Mouse (Mus musculus) heart, postnatal 0 days (tissue): ENCODE results near the gene Pcsk4. TPM values are rescaled to one million over a fixed set of nuclear protein-coding genes. Genes with fewer than 3 reads are reported as not detected.

Source experiments
- ATAC-seq: fragments of 200-750 bp; cut with Nextera tagmentation; 2 replicates; pipeline ENCODE4 v1.8.0; 2017; ENCODE audit warnings: low read depth, moderate number of reproducible peaks, moderate library complexity; ENCODE audit not compliant: insufficient read depth
- DNase-seq: peaks from one replicate; pipeline ENCODE4 v3.0.0-alpha.2; 2016; ENCODE audit warnings: low spot score
- H3K27ac ChIP-seq: fragments of 300-500 bp; sonication (generic); 2 replicates; pipeline ENCODE4 v1.5.1; 2014; ENCODE audit warnings: low read depth, mild to moderate bottlenecking
- H3K27me3 ChIP-seq: fragments of 300-500 bp; sonication (generic); 2 replicates; pipeline ENCODE4 v1.6.1; 2014; ENCODE audit warnings: low read length, mixed read lengths; ENCODE audit not compliant: control insufficient read depth, insufficient read depth
- H3K36me3 ChIP-seq: fragments of 300-500 bp; sonication (generic); replicated peaks from 2 replicates; pipeline ENCODE4 v1.6.1; 2014; ENCODE audit warnings: low read length, mixed read lengths; ENCODE audit not compliant: control insufficient read depth, insufficient read depth
- H3K4me1 ChIP-seq: fragments of 300-500 bp; sonication (generic); 2 replicates; pipeline ENCODE4 v1.6.1; 2014; ENCODE audit warnings: antibody characterized with exemption; ENCODE audit not compliant: control insufficient read depth, insufficient read depth
- H3K4me2 ChIP-seq: fragments of 300-500 bp; sonication (generic); 2 replicates; pipeline ENCODE4 v1.6.1; 2014; ENCODE audit warnings: low read depth, mild to moderate bottlenecking, low read length, moderate library complexity
- H3K4me3 ChIP-seq: fragments of 300-500 bp; sonication (generic); 2 replicates; pipeline ENCODE4 v1.5.1; 2014; ENCODE audit warnings: low read depth, low read length
- H3K9ac ChIP-seq: fragments of 300-500 bp; sonication (generic); replicated peaks from 2 replicates; pipeline ENCODE4 v1.6.1; 2014; ENCODE audit warnings: low read depth, low read length, mixed read lengths
- H3K9me3 ChIP-seq: fragments of 300-500 bp; sonication (generic); replicated peaks from 2 replicates; pipeline ENCODE4 v1.6.1; 2016; ENCODE audit warnings: low read length; ENCODE audit not compliant: control insufficient read depth
- CTCF ChIP-seq: IDR thresholded peaks from 2 replicates; pipeline ENCODE4 v1.5.1; 2016; ENCODE audit warnings: antibody characterized with exemption, control low read depth, low read depth
- EP300 ChIP-seq: IDR thresholded peaks from 2 replicates; pipeline ENCODE4 v1.6.1; 2016; ENCODE audit warnings: antibody characterized with exemption, low read depth
- WGBS: fragments of 180-500 bp; shearing (Covaris S2); extraction: QIAGEN DNeasy Blood & Tissue Kit; methylation state at CpG from one replicate; pipeline ENCODE4 v1.1.7; 2014; 5-methylcytosine and 5-hydroxymethylcytosine counted together
- polyA plus RNA-seq: library from polyadenylated mRNA; unstranded; fragments of >200 nt; fragmentation: Nextera tagmentation; extraction: Ambion mirVana; gene quantifications from 2 replicates; pipeline ENCODE4 v1.2.1, GENCODE M21; 2015
- total RNA-seq: library from RNA; depleted of rRNA; stranded (reverse); fragments of >200 nt; gene quantifications from 2 replicates; pipeline ENCODE4 v1.2.3, GENCODE M21; 2014; ENCODE audit warnings: low replicate concordance

Gene Pcsk4
- total and polyA plus RNA-seq, 2 experiments from 2014 or later: 2.1 TPM; not detected in 1

- DNase-seq: no peak
- H3K27me3 ChIP-seq: peaks cover 70% of the 10 kb centered on the region
- no peaks in the 10 kb centered on the region for H3K36me3 ChIP-seq
- ATAC-seq: no peak
- TF ChIP-seq EP300 (no peak), CTCF (no peak)
- H3K9ac ChIP-seq: no peak overlapping the region
- H3K27ac ChIP-seq: no peak overlapping the region
- 45% methylated on average over 11 of the region's 11 CpGs for WGBS
- no peak overlapping the region for H3K4me2 ChIP-seq
- no peak overlapping the region for H3K4me3 ChIP-seq
- peaks cover 14% of the 10 kb centered on the region; the same call in 1 of the 2 replicates for H3K4me1 ChIP-seq
- H3K9me3 ChIP-seq: no peaks in the 10 kb centered on the region
Measured at GRCm38 (mm10) chr10:80300672-80301181, 28.6 kb downstream of the Pcsk4 start.

- no peak overlapping the region for H3K4me2 ChIP-seq
- H3K27ac ChIP-seq: no peak overlapping the region
- H3K36me3 ChIP-seq: peaks cover 1% of the 10 kb centered on the region; the same call in 1 of the 2 replicates
- peaks cover 14% of the 10 kb centered on the region; the same call in 1 of the 2 replicates for H3K4me1 ChIP-seq
- DNase-seq: no peak
- no peak overlapping the region for H3K4me3 ChIP-seq
- H3K9me3 ChIP-seq: no peaks in the 10 kb centered on the region
- no peak for TF ChIP-seq EP300
- TF ChIP-seq CTCF: no peak
- H3K9ac ChIP-seq: no peak overlapping the region
- no peak for ATAC-seq
- 48% methylated on average over 10 of the region's 10 CpGs for WGBS
- H3K27me3 ChIP-seq: peaks cover 63% of the 10 kb centered on the region
Measured at GRCm38 (mm10) chr10:80299824-80300223, 29.5 kb downstream of the Pcsk4 start.

- ATAC-seq: no peak
- Histone ChIP-seq H3K36me3 (peaks cover 6% of the 10 kb centered on the region), H3K27me3 (peaks cover 58% of the 10 kb centered on the region), H3K9me3 (no peaks in the 10 kb centered on the region), H3K4me1 (peaks cover 14% of the 10 kb centered on the region; the same call in 1 of the 2 replicates), H3K27ac (no peak overlapping the region), H3K4me3 (peak overlapping the region; percentile 12), H3K4me2 (no peak overlapping the region), H3K9ac (no peak overlapping the region)
- WGBS: 17% methylated on average over 15 of the region's 15 CpGs
- TF ChIP-seq EP300: no peak
- no peak for TF ChIP-seq CTCF
- DNase-seq: no peak
Measured at GRCm38 (mm10) chr10:80299301-80299700, 30.0 kb downstream of the Pcsk4 start.

- Histone ChIP-seq H3K9ac (no peak overlapping the region), H3K27me3 (peaks cover 52% of the 10 kb centered on the region), H3K36me3 (peaks cover 12% of the 10 kb centered on the region), H3K27ac (no peak overlapping the region), H3K4me1 (peaks cover 14% of the 10 kb centered on the region; the same call in 1 of the 2 replicates), H3K4me2 (no peak overlapping the region), H3K9me3 (no peaks in the 10 kb centered on the region), H3K4me3 (peak overlapping the region; percentile 12)
- DNase-seq (no peak), ATAC-seq (0 out of 2 replicates have a peak, but pooled peaks have one; percentile 21)
- no peak for TF ChIP-seq CTCF
- TF ChIP-seq EP300: no peak
- WGBS: 8% methylated on average over 26 of the region's 26 CpGs
Measured at GRCm38 (mm10) chr10:80298571-80299281, 30.6 kb downstream of the Pcsk4 start.

- DNase-seq (no peak), ATAC-seq (no peak)
- no peak overlapping the region for H3K27ac ChIP-seq
- H3K4me2 ChIP-seq: no peak overlapping the region
- H3K36me3 ChIP-seq: peaks cover 14% of the 10 kb centered on the region
- TF ChIP-seq CTCF: no peak
- no peak for TF ChIP-seq EP300
- H3K9ac ChIP-seq: no peak overlapping the region
- no peaks in the 10 kb centered on the region for H3K9me3 ChIP-seq
- peaks cover 13% of the 10 kb centered on the region; the same call in 1 of the 2 replicates for H3K4me1 ChIP-seq
- 51% methylated on average over 8 of the region's 8 CpGs for WGBS
- H3K4me3 ChIP-seq: no peak overlapping the region
- H3K27me3 ChIP-seq: peaks cover 47% of the 10 kb centered on the region
Measured at GRCm38 (mm10) chr10:80297526-80298133, 31.7 kb downstream of the Pcsk4 start.
